Mouse (Mus musculus): ENCODE results near the gene Slc39a8.

The Slc39a8 gene

GRCm38 (mm10) chr3:135825016-135825753 lies at the start of gene Slc39a8:
Gene Slc39a8, plus strand, starts transcription at chr3:135825279.
- DNase-seq (ENCODE audit: inconsistent age in 2 of 2, low spot score in 1 of 2), result peak; percentile 80 to 94

- DNase-seq (ENCODE audit: inconsistent age in 2 of 2, low spot score in 1 of 2), result no peak
These were observed 40.0 kb upstream of the Slc39a8 start for GRCm38 (mm10) chr3:135785065-135785464.

DNA sequence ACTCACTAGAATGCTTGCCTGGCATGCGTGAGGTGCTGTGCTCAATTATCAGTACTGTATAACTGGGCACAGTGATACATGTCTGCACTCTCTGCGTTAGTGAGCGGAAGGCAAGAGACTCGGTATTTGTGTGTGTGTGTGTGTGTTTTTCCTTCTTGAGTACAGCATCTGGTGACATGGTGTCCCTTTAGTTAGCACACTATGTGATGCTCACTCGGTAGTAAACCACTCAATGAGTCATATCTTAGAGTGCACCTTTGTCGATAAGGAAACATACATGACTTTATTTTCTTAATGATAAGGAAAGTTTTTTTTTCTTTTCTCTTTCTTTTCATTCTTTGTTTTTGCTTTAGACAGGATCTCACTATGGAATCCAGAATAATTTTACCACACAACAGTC lies 29.0 kb upstream of the Slc39a8 start:
- no peak for DNase-seq (ENCODE audit: inconsistent age in 2 of 2, low spot score in 1 of 2)

GRCm38 (mm10) chr3:135798241-135798640 lies 26.8 kb upstream of the Slc39a8 start:
- no peak for DNase-seq (ENCODE audit: inconsistent age in 2 of 2, low spot score in 1 of 2)

DNA sequence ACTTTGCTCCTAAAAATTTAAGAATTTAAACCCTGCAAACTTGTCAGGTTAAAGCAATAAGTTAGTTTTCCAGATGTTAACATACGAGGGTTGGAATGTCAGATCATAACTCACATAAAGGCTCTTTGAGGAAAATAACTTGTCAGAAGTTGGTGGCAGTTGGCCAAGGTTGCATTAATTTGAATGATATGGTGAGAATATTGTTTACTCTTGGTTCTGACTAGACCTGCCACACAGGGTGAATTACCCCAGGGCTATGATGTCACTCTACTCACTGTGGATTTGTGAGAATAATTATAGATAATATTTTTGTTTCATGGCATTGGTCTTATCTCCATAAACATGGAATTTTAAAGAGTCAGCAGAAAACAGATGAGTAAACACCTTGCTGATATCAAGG lies 26.4 kb upstream of the Slc39a8 start:
- DNase-seq (ENCODE audit: inconsistent age in 2 of 2, low spot score in 1 of 2), result no peak

DNA sequence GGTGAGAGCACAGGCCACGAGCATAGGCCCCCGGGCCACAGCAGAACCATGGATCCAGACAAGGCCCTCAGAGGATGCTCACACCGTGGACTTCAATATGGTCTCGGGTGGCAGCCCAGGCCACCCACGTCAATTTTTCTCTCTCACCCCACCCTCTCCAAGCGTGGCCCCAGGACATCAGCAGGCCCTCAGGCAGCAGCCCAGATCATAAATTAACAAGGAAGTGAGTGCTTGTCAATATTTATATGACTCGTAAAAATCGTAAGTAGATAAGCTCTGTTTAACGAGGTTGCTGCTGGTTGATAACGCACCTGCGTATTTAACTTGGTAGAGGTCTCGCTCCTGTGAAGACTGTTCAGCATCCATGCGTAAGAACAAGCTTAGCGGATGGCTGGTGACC lies 10.4 kb upstream of the Slc39a8 start:
- DNase-seq (ENCODE audit: inconsistent age in 2 of 2, low spot score in 1 of 2), result no peak

DNA sequence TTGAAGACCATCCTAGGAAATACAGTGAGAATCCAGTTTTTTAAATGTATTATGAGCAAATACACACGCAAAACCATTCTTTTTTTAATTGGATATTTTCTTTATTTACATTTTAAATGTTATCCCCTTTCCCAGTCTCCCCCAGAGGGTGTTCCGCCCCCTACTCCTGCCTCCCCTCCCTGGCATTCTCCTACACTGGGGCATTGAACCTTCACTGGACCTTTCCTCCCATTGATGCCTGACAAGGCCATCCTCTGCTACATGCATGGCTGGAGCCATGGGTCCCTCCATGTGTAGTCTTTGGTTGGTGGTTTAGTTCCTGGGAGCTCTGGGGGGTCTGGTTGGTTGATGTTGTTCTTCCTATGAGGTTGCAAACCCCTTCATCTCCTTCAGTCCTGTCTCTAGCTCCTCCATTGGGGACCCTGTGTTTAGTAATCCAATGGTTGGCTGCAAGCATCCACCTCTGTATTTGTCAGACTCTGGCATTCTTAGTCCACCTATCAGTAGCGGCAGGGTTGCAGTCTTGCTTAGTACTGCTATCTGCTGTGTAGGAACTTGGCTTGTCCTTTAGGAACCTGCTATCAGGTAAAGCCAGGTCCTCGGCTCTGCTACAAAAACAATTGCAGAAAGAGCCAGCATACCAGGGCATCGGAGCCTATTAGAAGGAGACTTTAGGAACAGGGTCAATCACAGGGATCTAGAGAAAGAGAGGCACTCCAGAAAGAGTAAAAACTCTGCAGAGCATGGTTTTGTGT lies 8.9 kb upstream of the Slc39a8 start:
- DNase-seq (ENCODE audit: inconsistent age in 2 of 2, low spot score in 1 of 2), result no peak

DNA sequence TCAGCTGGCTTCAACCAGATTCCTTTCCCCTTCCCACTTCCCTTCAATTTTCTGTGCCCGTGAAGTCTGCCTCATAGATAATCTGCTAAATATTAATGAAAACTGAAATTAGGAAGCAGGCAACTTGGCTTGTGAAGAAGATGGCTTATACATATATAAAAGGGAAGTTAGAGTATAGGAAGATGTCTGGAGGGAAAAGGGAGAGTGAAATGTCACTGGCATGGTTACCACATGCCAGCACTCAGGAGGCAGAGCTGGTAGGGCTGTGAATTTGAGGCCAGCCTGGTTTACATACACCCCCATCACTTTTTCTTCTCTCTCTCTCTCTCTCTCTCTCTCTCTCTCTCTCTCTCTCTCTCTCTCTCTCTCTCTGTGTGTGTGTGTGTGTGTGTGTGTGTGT lies 8.0 kb upstream of the Slc39a8 start:
- DNase-seq (ENCODE audit: inconsistent age in 2 of 2, low spot score in 1 of 2), result no peak

- DNase-seq (ENCODE audit: inconsistent age in 2 of 2, low spot score in 1 of 2), result peak in 1 of 2 experiments; percentile 24
These were observed 643 bp upstream of the Slc39a8 start for GRCm38 (mm10) chr3:135824436-135824835.

DNA sequence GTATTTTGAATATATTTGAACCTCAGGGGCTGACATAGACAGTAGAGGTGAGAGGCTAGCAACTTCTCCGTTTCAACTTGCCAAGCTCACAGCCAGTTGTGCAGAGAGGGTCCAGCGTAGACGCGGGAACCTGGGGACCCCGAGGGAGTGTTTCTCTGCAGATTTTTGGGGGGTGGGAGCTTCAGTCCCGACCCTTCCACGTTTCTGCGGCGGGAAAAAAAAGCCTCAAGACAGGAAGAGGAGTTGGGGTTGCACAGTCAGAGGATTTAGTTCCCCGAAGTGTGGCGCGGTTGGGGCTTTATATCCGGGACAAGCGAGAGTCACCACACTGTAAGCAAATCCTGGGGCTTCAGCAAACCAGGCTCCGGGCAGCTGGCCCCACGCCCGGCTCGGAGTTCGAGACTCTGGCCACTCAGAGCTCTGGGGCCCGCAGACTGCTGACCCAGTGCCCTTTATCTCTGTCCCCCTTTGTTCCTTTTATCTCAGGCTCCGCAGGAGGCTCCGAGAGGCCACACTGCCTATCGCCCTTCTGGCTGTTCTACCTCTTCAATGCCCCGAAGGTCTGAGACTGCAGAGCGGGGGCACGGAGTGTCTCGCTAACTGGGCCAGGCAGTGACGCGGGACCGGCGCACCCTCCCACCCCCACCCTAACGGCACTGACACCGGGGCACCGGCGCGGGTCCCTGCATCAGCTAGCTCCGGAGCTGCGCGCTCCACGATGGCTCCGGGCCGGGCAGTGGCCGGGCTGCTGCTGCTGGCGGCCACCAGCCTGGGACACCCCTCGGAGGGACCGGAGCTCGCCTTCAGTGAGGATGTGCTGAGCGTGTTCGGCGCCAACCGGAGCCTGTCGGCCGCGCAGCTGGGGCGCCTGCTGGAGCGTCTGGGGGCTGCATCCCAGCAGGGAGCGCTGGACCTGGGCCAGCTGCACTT lies 940 bp downstream of the Slc39a8 start:
- peak; percentile 49 to 85 for DNase-seq (ENCODE audit: inconsistent age in 2 of 2, low spot score in 1 of 2)

DNA sequence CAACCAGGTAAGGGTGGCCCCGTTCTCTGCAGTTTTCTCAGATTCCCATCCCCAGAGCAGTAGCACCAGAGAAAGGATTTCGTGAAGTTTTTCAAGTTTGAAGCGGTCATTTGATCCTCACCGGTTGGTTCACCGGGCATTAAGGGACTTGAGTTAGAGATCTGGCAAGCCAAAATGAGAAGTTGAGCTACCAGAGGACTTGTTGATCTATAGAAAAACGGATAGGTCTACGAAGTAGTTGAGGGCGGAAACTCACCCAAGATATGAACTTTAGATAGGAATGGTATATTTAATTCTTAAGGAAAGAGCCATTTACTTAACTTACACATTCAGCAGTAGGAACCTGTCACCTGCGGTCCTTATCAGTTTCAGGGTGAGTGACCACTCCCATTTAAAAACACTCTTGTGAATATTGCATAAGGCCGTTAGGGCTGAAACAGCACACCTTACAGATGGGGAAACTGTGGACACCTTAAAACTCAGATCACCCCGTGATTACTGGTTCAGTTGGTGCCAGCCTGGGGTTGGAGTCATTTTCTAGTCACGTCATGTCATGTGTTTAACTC lies 1.7 kb downstream of the Slc39a8 start:
- no peak for DNase-seq (ENCODE audit: inconsistent age in 2 of 2, low spot score in 1 of 2)

DNA sequence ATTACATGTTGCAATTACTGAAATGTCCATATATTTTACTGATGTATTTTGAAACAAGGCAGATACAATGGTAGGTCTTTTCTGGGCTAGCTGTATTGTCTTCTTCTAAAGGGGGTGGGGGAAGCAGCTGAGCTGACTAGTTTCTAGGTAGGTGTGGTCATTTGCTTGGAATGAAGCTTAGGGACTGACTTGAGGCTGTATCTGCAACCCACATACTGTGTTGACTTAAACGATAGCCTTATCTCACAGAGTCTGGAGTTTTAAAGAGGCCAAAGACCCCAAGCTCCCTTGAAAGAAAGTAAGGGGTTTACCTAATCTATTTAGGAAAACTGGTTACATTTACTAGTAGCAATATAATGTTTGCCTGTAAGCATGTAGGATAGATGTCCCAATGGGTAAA lies 2.9 kb downstream of the Slc39a8 start:
- no peak for DNase-seq (ENCODE audit: inconsistent age in 2 of 2, low spot score in 1 of 2)

DNA sequence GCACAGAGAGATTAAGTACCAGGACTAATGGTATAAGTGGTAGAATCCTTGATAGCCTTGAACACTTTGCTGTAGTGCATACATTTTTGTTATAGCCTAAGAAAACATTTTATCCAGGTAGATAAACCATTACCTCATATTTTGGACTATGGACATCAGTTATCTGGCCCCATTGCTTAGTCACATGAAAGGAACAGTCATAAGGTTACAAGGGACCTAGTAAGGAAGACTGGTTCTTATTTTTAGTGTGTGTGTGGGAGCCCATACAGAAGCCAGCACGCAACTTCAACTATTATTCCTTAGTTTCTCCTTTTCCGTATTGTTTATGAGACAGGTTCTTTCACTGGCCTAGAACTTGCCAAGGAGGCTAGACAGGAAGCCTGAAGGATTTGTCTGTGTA lies 7.4 kb downstream of the Slc39a8 start:
- no peak for DNase-seq (ENCODE audit: inconsistent age in 2 of 2, low spot score in 1 of 2)

DNA sequence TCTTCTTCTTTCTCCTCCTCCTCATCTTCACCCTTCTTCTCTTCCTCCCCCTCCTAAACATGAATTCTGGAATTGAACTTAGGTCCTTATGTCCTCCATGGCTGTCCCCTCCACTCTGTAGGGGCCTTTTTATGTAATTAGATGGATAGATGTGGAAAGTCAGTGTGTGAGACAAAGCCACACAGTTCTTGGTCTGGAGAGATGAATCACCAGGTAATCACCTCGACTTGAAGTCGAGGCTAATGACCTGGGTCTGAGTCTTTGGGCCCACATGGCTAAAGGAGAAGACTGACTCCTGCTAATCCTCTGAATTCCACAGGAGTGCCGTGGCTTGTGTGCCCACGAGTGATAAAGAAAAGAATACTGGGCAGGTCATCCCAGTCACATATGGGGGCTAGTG lies 7.8 kb downstream of the Slc39a8 start:
- no peak for DNase-seq (ENCODE audit: inconsistent age in 2 of 2, low spot score in 1 of 2)

- DNase-seq (ENCODE audit: inconsistent age in 2 of 2, low spot score in 1 of 2), result no peak
These were observed 9.9 kb downstream of the Slc39a8 start for GRCm38 (mm10) chr3:135834988-135835387.

- DNase-seq (ENCODE audit: inconsistent age in 2 of 2, low spot score in 1 of 2), result no peak
These were observed 14.5 kb downstream of the Slc39a8 start for GRCm38 (mm10) chr3:135839535-135839934.

GRCm38 (mm10) chr3:135840185-135840584 lies 15.1 kb downstream of the Slc39a8 start:
- no peak for DNase-seq (ENCODE audit: inconsistent age in 2 of 2, low spot score in 1 of 2)

- DNase-seq (ENCODE audit: inconsistent age in 2 of 2, low spot score in 1 of 2), result no peak
These were observed 16.8 kb downstream of the Slc39a8 start for GRCm38 (mm10) chr3:135841716-135842511.

DNA sequence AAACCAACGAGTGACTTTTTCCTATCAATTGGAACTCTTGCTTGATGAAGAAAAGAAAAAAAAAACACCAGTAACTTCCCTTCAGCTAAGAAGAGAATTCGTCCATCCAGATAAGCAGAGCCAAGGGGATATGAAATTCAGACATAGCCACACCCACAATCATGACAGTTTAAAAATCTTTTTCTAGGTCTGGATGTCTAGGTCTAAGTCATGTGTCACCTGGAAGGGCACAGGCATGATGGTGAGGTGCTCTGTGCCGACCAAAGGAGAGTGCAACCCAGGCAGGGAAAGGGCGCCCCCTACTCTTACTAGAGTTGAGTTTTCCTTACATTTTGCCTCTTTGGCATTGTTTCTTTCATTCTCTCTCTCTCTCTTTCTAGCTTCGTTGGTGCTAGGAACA lies 18.1 kb downstream of the Slc39a8 start:
- DNase-seq (ENCODE audit: inconsistent age in 2 of 2, low spot score in 1 of 2), result no peak

DNA sequence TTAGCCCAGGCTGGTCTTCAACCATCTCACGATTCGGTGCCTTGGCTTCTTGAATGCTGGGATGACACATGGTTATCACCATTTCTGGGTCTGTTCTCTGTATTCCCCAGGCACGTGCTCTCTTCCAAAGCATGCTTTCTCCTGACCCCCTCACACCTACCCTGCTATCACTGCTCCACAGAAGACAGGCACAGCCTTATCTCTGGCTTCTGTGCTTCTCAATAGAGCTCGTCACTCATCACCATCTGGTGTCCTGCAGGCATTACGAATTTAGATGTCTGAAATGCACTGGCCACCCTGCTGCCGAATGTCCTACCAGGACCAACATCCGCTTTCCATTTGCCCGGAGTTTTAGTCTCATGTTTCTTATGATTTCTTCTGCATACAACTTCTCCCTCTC lies 18.6 kb downstream of the Slc39a8 start:
- no peak for DNase-seq (ENCODE audit: inconsistent age in 2 of 2, low spot score in 1 of 2)

Measured in adrenal gland, adult (tissue).